Mouse (Mus musculus) midbrain, embryonic 11.5 days (tissue): ENCODE results near the gene A930018P22Rik. TPM values are rescaled to one million over a fixed set of nuclear protein-coding genes. Genes with fewer than 3 reads are reported as not detected.
"Not testable (repeated sequence)": the region's sequence is repeated elsewhere in the genome, so short reads cannot be mapped to it uniquely, and the experiment has no call there.

Experiments
- ATAC-seq: fragments of 200-750 bp; cut with Nextera tagmentation; 2 replicates; pipeline ENCODE4 v1.8.0; 2017; ENCODE audit warnings: moderate TSS enrichment, moderate library complexity; ENCODE audit not compliant: low FRiP score
- DNase-seq: peaks from one replicate; pipeline ENCODE4 v3.0.0; 2015; ENCODE audit warnings: low spot score; ENCODE audit errors: missing footprints
- H3K27ac ChIP-seq: fragments of 300-500 bp; sonication (generic); 2 replicates; pipeline ENCODE4 v1.5.1; 2014; ENCODE audit warnings: low read depth, low read length
- H3K27me3 ChIP-seq: fragments of 300-500 bp; sonication (generic); 2 replicates; pipeline ENCODE4 v1.6.1; 2014; ENCODE audit warnings: mild to moderate bottlenecking, low read length, moderate library complexity, mixed read lengths; ENCODE audit not compliant: control insufficient read depth, insufficient read depth
- H3K36me3 ChIP-seq: fragments of 300-500 bp; sonication (generic); 2 replicates; pipeline ENCODE4 v1.6.1; 2014; ENCODE audit warnings: mild to moderate bottlenecking, low read length, moderate library complexity, mixed read lengths; ENCODE audit not compliant: control insufficient read depth, insufficient read depth
- H3K4me1 ChIP-seq: fragments of 300-500 bp; sonication (generic); 2 replicates; pipeline ENCODE4 v1.6.1; 2014; ENCODE audit warnings: low read length; ENCODE audit not compliant: control insufficient read depth, insufficient read depth
- H3K4me2 ChIP-seq: fragments of 300-500 bp; sonication (generic); 2 replicates; pipeline ENCODE4 v1.6.1; 2014; ENCODE audit warnings: mild to moderate bottlenecking, moderate library complexity
- H3K4me3 ChIP-seq: fragments of 300-500 bp; sonication (generic); 2 replicates; pipeline ENCODE4 v1.5.1; 2014; ENCODE audit warnings: low read depth, low read length
- H3K9ac ChIP-seq: fragments of 300-500 bp; sonication (generic); 2 replicates; pipeline ENCODE4 v1.6.1; 2014; ENCODE audit warnings: low read length
- H3K9me3 ChIP-seq: fragments of 300-500 bp; sonication (generic); 2 replicates; pipeline ENCODE4 v1.6.1; 2016; ENCODE audit warnings: low read length; ENCODE audit not compliant: control insufficient read depth
- WGBS: fragments of 180-500 bp; shearing (Covaris S2); extraction: QIAGEN DNeasy Blood & Tissue Kit; methylation state at CpG from one replicate; pipeline ENCODE4 v1.1.7; 2014; 5-methylcytosine and 5-hydroxymethylcytosine counted together
- polyA plus RNA-seq: library from polyadenylated mRNA; unstranded; fragments of >200 nt; fragmentation: Nextera tagmentation; extraction: Ambion mirVana; gene quantifications from 2 replicates; pipeline ENCODE4 v1.2.1, GENCODE M21; 2014

The A930018P22Rik gene
- polyA plus RNA-seq, 1 experiment from 2014 or later: 0.16 TPM

- H3K9me3 ChIP-seq, H3K27me3 ChIP-seq, H3K4me3 ChIP-seq, H3K9ac ChIP-seq, H3K27ac ChIP-seq, H3K4me1 ChIP-seq, H3K36me3 ChIP-seq, DNase-seq: not testable (repeated sequence)
- WGBS: 22% methylated on average over 1 of the region's 1 CpGs
- H3K4me2 ChIP-seq: 0 out of 2 replicates have a peak overlapping the region, but pooled peaks have one; percentile 60
- 0 out of 2 replicates have a peak, but pooled peaks have one; percentile 38 for ATAC-seq
These were observed 25.8 kb upstream of the A930018P22Rik start for GRCm38 (mm10) chr2:104096796-104097195.

- not testable (repeated sequence) for H3K4me1 ChIP-seq, H3K4me3 ChIP-seq, H3K27ac ChIP-seq, H3K36me3 ChIP-seq, DNase-seq, H3K9me3 ChIP-seq, ATAC-seq, H3K9ac ChIP-seq, H3K27me3 ChIP-seq
- WGBS: 98% methylated on average over 4 of the region's 4 CpGs
- H3K4me2 ChIP-seq: 0 out of 2 replicates have a peak overlapping the region, but pooled peaks have one; percentile 7
These were observed 25.2 kb upstream of the A930018P22Rik start for GRCm38 (mm10) chr2:104097396-104097795.

GRCm38 (mm10) chr2:104098529-104099230, 23.9 kb upstream of the A930018P22Rik start:
- Histone ChIP-seq H3K27ac (no peak overlapping the region), H3K9ac (no peak overlapping the region), H3K9me3 (no peaks in the 10 kb centered on the region), H3K36me3 (no peaks in the 10 kb centered on the region), H3K4me2 (no peak overlapping the region), H3K4me3 (no peak overlapping the region), H3K27me3 (no peaks in the 10 kb centered on the region), H3K4me1 (peaks cover 9% of the 10 kb centered on the region; the same call in 1 of the 2 replicates)
- no peak for ATAC-seq
- 48% methylated on average over 3 of the region's 3 CpGs for WGBS
- no peak for DNase-seq

- Histone ChIP-seq H3K4me2 (no peak overlapping the region), H3K27me3 (no peaks in the 10 kb centered on the region), H3K9ac (no peak overlapping the region), H3K36me3 (no peaks in the 10 kb centered on the region), H3K9me3 (no peaks in the 10 kb centered on the region), H3K4me1 (peaks cover 9% of the 10 kb centered on the region; the same call in 1 of the 2 replicates), H3K4me3 (no peak overlapping the region), H3K27ac (no peak overlapping the region)
- DNase-seq (no peak), ATAC-seq (no peak)
- WGBS: 87% methylated on average over 2 of the region's 2 CpGs
These were observed 23.4 kb upstream of the A930018P22Rik start for GRCm38 (mm10) chr2:104099231-104099585.

- no peak overlapping the region for H3K27ac ChIP-seq
- H3K36me3 ChIP-seq: no peaks in the 10 kb centered on the region
- no peak overlapping the region for H3K4me2 ChIP-seq
- no peak overlapping the region for H3K4me3 ChIP-seq
- H3K9me3 ChIP-seq: no peaks in the 10 kb centered on the region
- H3K27me3 ChIP-seq: no peaks in the 10 kb centered on the region
- no peak for ATAC-seq
- no peak overlapping the region for H3K9ac ChIP-seq
- no peak for DNase-seq
- 8% methylated on average over 1 of the region's 1 CpGs for WGBS
- peaks cover 9% of the 10 kb centered on the region; the same call in 1 of the 2 replicates for H3K4me1 ChIP-seq
These were observed 22.6 kb upstream of the A930018P22Rik start for GRCm38 (mm10) chr2:104099946-104100345.

- Histone ChIP-seq H3K4me1 (no peaks in the 10 kb centered on the region), H3K27me3 (no peaks in the 10 kb centered on the region), H3K27ac (no peak overlapping the region), H3K9me3 (no peaks in the 10 kb centered on the region), H3K4me3 (no peak overlapping the region), H3K36me3 (no peaks in the 10 kb centered on the region), H3K9ac (no peak overlapping the region), H3K4me2 (no peak overlapping the region)
- DNase-seq (no peak), ATAC-seq (no peak)
- 87% methylated on average over 6 of the region's 6 CpGs for WGBS
These were observed 17.8 kb upstream of the A930018P22Rik start for GRCm38 (mm10) chr2:104104800-104105199.

- H3K9me3 ChIP-seq, H3K36me3 ChIP-seq, H3K4me2 ChIP-seq, ATAC-seq, H3K4me3 ChIP-seq, DNase-seq, H3K27me3 ChIP-seq, H3K4me1 ChIP-seq, H3K27ac ChIP-seq, H3K9ac ChIP-seq: not testable (repeated sequence)
- WGBS: 91% methylated on average over 2 of the region's 2 CpGs
These were observed 13.5 kb upstream of the A930018P22Rik start for GRCm38 (mm10) chr2:104109021-104109420.

- Histone ChIP-seq H3K4me1 (no peaks in the 10 kb centered on the region), H3K9me3 (no peaks in the 10 kb centered on the region), H3K9ac (no peak overlapping the region), H3K4me2 (no peak overlapping the region), H3K27ac (no peak overlapping the region), H3K4me3 (no peak overlapping the region), H3K27me3 (no peaks in the 10 kb centered on the region), H3K36me3 (no peaks in the 10 kb centered on the region)
- ATAC-seq: no peak
- 75% methylated on average over 2 of the region's 2 CpGs for WGBS
- peak; percentile 56 for DNase-seq
These were observed 13.0 kb upstream of the A930018P22Rik start for GRCm38 (mm10) chr2:104109528-104109927.

- H3K36me3 ChIP-seq: no peaks in the 10 kb centered on the region
These were observed 12.5 kb upstream of the A930018P22Rik start for GRCm38 (mm10) chr2:104110031-104110430.

More at GRCm38 (mm10) chr2:104110031-104110430, 12.5 kb upstream of the A930018P22Rik start:
- H3K4me2 ChIP-seq: no peak overlapping the region
- H3K27ac ChIP-seq: no peak overlapping the region
- H3K9ac ChIP-seq: no peak overlapping the region
- peak; percentile 59 for DNase-seq
- no peak for ATAC-seq
- no peaks in the 10 kb centered on the region for H3K4me1 ChIP-seq
- H3K4me3 ChIP-seq: no peak overlapping the region
- no peaks in the 10 kb centered on the region for H3K9me3 ChIP-seq
- no peaks in the 10 kb centered on the region for H3K27me3 ChIP-seq
- 90% methylated on average over 4 of the region's 4 CpGs for WGBS
